ENCODE assay signal across 8 mouse cellular contexts in genomic region chr2:23234065-23234773, GRCm38 (mm10). TPM values are rescaled to one million over a fixed set of nuclear protein-coding genes. Genes with fewer than 3 reads are reported as not detected.
DNase-seq lines count a peak whose midpoint lies in the region; ATAC-seq lines count a peak whose summit lies in the region.

No protein-coding gene starts in this region.

- H3K4me3 ChIP-seq in hindbrain, embryonic 15.5 days, result peak overlapping the region; percentile 47
- H3K4me3 ChIP-seq in midbrain, embryonic 10.5 days, result peak overlapping the region; percentile 59

- WGBS in hindbrain, embryonic 15.5 days, result under 1% methylated on average over 32 of the region's 50 CpGs
- WGBS in midbrain, embryonic 10.5 days, result under 1% methylated on average over 42 of the region's 50 CpGs

- no peaks in the 10 kb centered on the region for H3K36me3 ChIP-seq in hindbrain, embryonic 15.5 days
- H3K36me3 ChIP-seq in midbrain, embryonic 10.5 days, result no peaks in the 10 kb centered on the region

- no peaks in the 10 kb centered on the region for H3K9me3 ChIP-seq in hindbrain, embryonic 15.5 days
- H3K9me3 ChIP-seq in midbrain, embryonic 10.5 days (replicated peaks), result no peaks in the 10 kb centered on the region

- H3K4me2 ChIP-seq in hindbrain, embryonic 15.5 days, result peak overlapping the region; percentile 61

- no peaks in the 10 kb centered on the region for H3K4me1 ChIP-seq in hindbrain, embryonic 15.5 days (replicated peaks)
- H3K4me1 ChIP-seq in midbrain, embryonic 10.5 days, result no peaks in the 10 kb centered on the region

- peak; percentile 6 to 50 for DNase-seq in adrenal gland, adult (ENCODE audit: inconsistent age in 2 of 2, low spot score in 1 of 2)
- DNase-seq in adrenal gland, postnatal 4 days (ENCODE audit: low spot score in 2 of 2), result no peak
- peak; percentile 4 for DNase-seq in right cerebral cortex, postnatal 4 days
- no peak for DNase-seq in right cerebral cortex, postnatal 14 days
- peak; percentile 69 for DNase-seq in midbrain, embryonic 10.5 days (ENCODE audit: low spot score)

- peak overlapping the region; percentile 36 for H3K9ac ChIP-seq in hindbrain, embryonic 15.5 days

- no peaks in the 10 kb centered on the region for H3K27me3 ChIP-seq in hindbrain, embryonic 15.5 days
- peaks cover 22% of the 10 kb centered on the region for H3K27me3 ChIP-seq in midbrain, embryonic 10.5 days (ENCODE audit: low read depth, poor library complexity, severe bottlenecking)

- peak; percentile 87 for ATAC-seq in hindbrain, embryonic 15.5 days (ENCODE audit: low FRiP score, low read depth)
- ATAC-seq in inflammation-experienced regulatory T-cells, adult 6 months, result no peak
- ATAC-seq in cerebellum, adult (ENCODE audit: insufficient number of reproducible peaks, low FRiP score, low TSS enrichment), result no peak

- H3K27ac ChIP-seq in hindbrain, embryonic 15.5 days (replicated peaks), result no peak overlapping the region
- H3K27ac ChIP-seq in midbrain, embryonic 10.5 days (replicated peaks), result peak overlapping the region; percentile 79

RNA-seq across cellular contexts. Expression of gene 4931423N10Rik, which starts 26.9 kb away (rescaled TPM):
- under 1 TPM in 1 of 2 experiments, not detected in 1; 0.25 TPM for total RNA-seq in adrenal gland, postnatal 4 days (2021)
- 0.08 TPM in 1 of 2 replicates, not detected in the other for polyA plus RNA-seq in hindbrain, embryonic 15.5 days (2015; fragmentation: Nextera tagmentation; extraction: Ambion mirVana)
- polyA plus RNA-seq in midbrain, embryonic 10.5 days (2016; fragmentation: Nextera tagmentation; extraction: Ambion mirVana), result not detected in 2 replicates
- not detected for polyA plus RNA-seq in inflammation-experienced regulatory T-cells, adult 6 months (2017; shearing (Covaris generic))

Comparison
In these comparisons a context has a peak if more than half of its experiments do, and no peak if none do; other contexts are left out.
1. DNase-seq: peak in adrenal gland, adult (2 of 2), right cerebral cortex, postnatal 4 days (single experiment) and midbrain, embryonic 10.5 days (single experiment); none in adrenal gland, postnatal 4 days (0 of 2) and right cerebral cortex, postnatal 14 days (single experiment).